Mouse (Mus musculus): ENCODE results near the gene Ehd3. TPM values are rescaled to one million over a fixed set of nuclear protein-coding genes. Genes with fewer than 3 reads are reported as not detected.

Gene Ehd3
- polyA plus RNA-seq, 1 experiment, result 1.9 TPM

GRCm38 (mm10) chr17:73797706-73798105 is 6.2 kb upstream of the Ehd3 start:
- H3K9me3 ChIP-seq (replicated peaks; ENCODE audit: control insufficient read depth, insufficient read depth, low read length, poor library complexity, severe bottlenecking), result no peaks in the 10 kb centered on the region
- TF ChIP-seq EP300 (IDR thresholded peaks at IDR 0.05; ENCODE audit: insufficient read depth, low read depth, low read length) (no peak), POLR2A (IDR thresholded peaks at IDR 0.05; ENCODE audit: insufficient read depth, low read length) (no peak), CTCF (IDR thresholded peaks at IDR 0.05; ENCODE audit: low read depth, low read length) (no peak)

GRCm38 (mm10) chr17:73804592-73805271 is 798 bp downstream of the Ehd3 start:
- no peaks in the 10 kb centered on the region for H3K4me1 ChIP-seq (ENCODE audit: control insufficient read depth, insufficient read depth, low read length)
- H3K27ac ChIP-seq (ENCODE audit: insufficient read depth, low read length), result no peak overlapping the region
- H3K27me3 ChIP-seq (ENCODE audit: control insufficient read depth, insufficient read depth, low read length, poor library complexity, severe bottlenecking), result no peaks in the 10 kb centered on the region
- TF ChIP-seq POLR2A (IDR thresholded peaks at IDR 0.05; ENCODE audit: insufficient read depth, low read length) (no peak), CTCF (IDR thresholded peaks at IDR 0.05; ENCODE audit: low read depth, low read length) (peak; percentile 55)
- H3K36me3 ChIP-seq (ENCODE audit: control insufficient read depth, insufficient read depth, low read length, poor library complexity, severe bottlenecking), result no peaks in the 10 kb centered on the region
- no peaks in the 10 kb centered on the region for H3K9me3 ChIP-seq (replicated peaks; ENCODE audit: control insufficient read depth, insufficient read depth, low read length, poor library complexity, severe bottlenecking)
- H3K4me3 ChIP-seq (ENCODE audit: low read depth, low read length), result peak overlapping the region; percentile 64
- peak overlapping the region; percentile 50 for H3K9ac ChIP-seq (ENCODE audit: low read depth, poor library complexity, severe bottlenecking)

More at GRCm38 (mm10) chr17:73797706-73798105, 6.2 kb upstream of the Ehd3 start:
- H3K4me3 ChIP-seq (ENCODE audit: low read depth, low read length), result no peak overlapping the region
- H3K9ac ChIP-seq (ENCODE audit: low read depth, poor library complexity, severe bottlenecking), result no peak overlapping the region
- no peaks in the 10 kb centered on the region for H3K27me3 ChIP-seq (ENCODE audit: control insufficient read depth, insufficient read depth, low read length, poor library complexity, severe bottlenecking)
- H3K4me1 ChIP-seq (ENCODE audit: control insufficient read depth, insufficient read depth, low read length), result no peaks in the 10 kb centered on the region
- H3K36me3 ChIP-seq (ENCODE audit: control insufficient read depth, insufficient read depth, low read length, poor library complexity, severe bottlenecking), result no peaks in the 10 kb centered on the region
- H3K27ac ChIP-seq (ENCODE audit: insufficient read depth, low read length), result no peak overlapping the region

- H3K4me3 ChIP-seq (ENCODE audit: low read depth, low read length), result no peak overlapping the region
- TF ChIP-seq POLR2A (IDR thresholded peaks at IDR 0.05; ENCODE audit: insufficient read depth, low read length) (no peak), EP300 (IDR thresholded peaks at IDR 0.05; ENCODE audit: insufficient read depth, low read depth, low read length) (no peak), CTCF (IDR thresholded peaks at IDR 0.05; ENCODE audit: low read depth, low read length) (no peak)
- H3K36me3 ChIP-seq (ENCODE audit: control insufficient read depth, insufficient read depth, low read length, poor library complexity, severe bottlenecking), result no peaks in the 10 kb centered on the region
- no peak overlapping the region for H3K27ac ChIP-seq (ENCODE audit: insufficient read depth, low read length)
- H3K4me1 ChIP-seq (ENCODE audit: control insufficient read depth, insufficient read depth, low read length), result no peaks in the 10 kb centered on the region
- H3K27me3 ChIP-seq (ENCODE audit: control insufficient read depth, insufficient read depth, low read length, poor library complexity, severe bottlenecking), result no peaks in the 10 kb centered on the region
- H3K9me3 ChIP-seq (replicated peaks; ENCODE audit: control insufficient read depth, insufficient read depth, low read length, poor library complexity, severe bottlenecking), result no peaks in the 10 kb centered on the region
- H3K9ac ChIP-seq (ENCODE audit: low read depth, poor library complexity, severe bottlenecking), result no peak overlapping the region
Observed at GRCm38 (mm10) chr17:73806331-73806730, 2.4 kb downstream of the Ehd3 start.

GRCm38 (mm10) chr17:73807211-73807610 is 3.3 kb downstream of the Ehd3 start:
- no peaks in the 10 kb centered on the region for H3K4me1 ChIP-seq (ENCODE audit: control insufficient read depth, insufficient read depth, low read length)
- no peak for TF ChIP-seq POLR2A (IDR thresholded peaks at IDR 0.05; ENCODE audit: insufficient read depth, low read length)
- TF ChIP-seq EP300 (IDR thresholded peaks at IDR 0.05; ENCODE audit: insufficient read depth, low read depth, low read length), result no peak
- TF ChIP-seq CTCF (IDR thresholded peaks at IDR 0.05; ENCODE audit: low read depth, low read length), result no peak
- no peak overlapping the region for H3K9ac ChIP-seq (ENCODE audit: low read depth, poor library complexity, severe bottlenecking)
- H3K27me3 ChIP-seq (ENCODE audit: control insufficient read depth, insufficient read depth, low read length, poor library complexity, severe bottlenecking), result no peaks in the 10 kb centered on the region
- H3K4me3 ChIP-seq (ENCODE audit: low read depth, low read length), result no peak overlapping the region
- H3K27ac ChIP-seq (ENCODE audit: insufficient read depth, low read length), result no peak overlapping the region
- H3K36me3 ChIP-seq (ENCODE audit: control insufficient read depth, insufficient read depth, low read length, poor library complexity, severe bottlenecking), result no peaks in the 10 kb centered on the region
- H3K9me3 ChIP-seq (replicated peaks; ENCODE audit: control insufficient read depth, insufficient read depth, low read length, poor library complexity, severe bottlenecking), result no peaks in the 10 kb centered on the region

GRCm38 (mm10) chr17:73808431-73808830 is 4.5 kb downstream of the Ehd3 start:
- Histone ChIP-seq H3K9me3 (replicated peaks; ENCODE audit: control insufficient read depth, insufficient read depth, low read length, poor library complexity, severe bottlenecking) (no peaks in the 10 kb centered on the region), H3K36me3 (ENCODE audit: control insufficient read depth, insufficient read depth, low read length, poor library complexity, severe bottlenecking) (no peaks in the 10 kb centered on the region), H3K27ac (ENCODE audit: insufficient read depth, low read length) (no peak overlapping the region), H3K4me3 (ENCODE audit: low read depth, low read length) (no peak overlapping the region), H3K27me3 (ENCODE audit: control insufficient read depth, insufficient read depth, low read length, poor library complexity, severe bottlenecking) (no peaks in the 10 kb centered on the region), H3K4me1 (ENCODE audit: control insufficient read depth, insufficient read depth, low read length) (no peaks in the 10 kb centered on the region), H3K9ac (ENCODE audit: low read depth, poor library complexity, severe bottlenecking) (no peak overlapping the region)
- TF ChIP-seq EP300 (IDR thresholded peaks at IDR 0.05; ENCODE audit: insufficient read depth, low read depth, low read length) (no peak), CTCF (IDR thresholded peaks at IDR 0.05; ENCODE audit: low read depth, low read length) (no peak)

GRCm38 (mm10) chr17:73810801-73811200 is 6.9 kb downstream of the Ehd3 start:
- no peaks in the 10 kb centered on the region for H3K36me3 ChIP-seq (ENCODE audit: control insufficient read depth, insufficient read depth, low read length, poor library complexity, severe bottlenecking)
- H3K4me1 ChIP-seq (ENCODE audit: control insufficient read depth, insufficient read depth, low read length), result no peaks in the 10 kb centered on the region
- TF ChIP-seq EP300 (IDR thresholded peaks at IDR 0.05; ENCODE audit: insufficient read depth, low read depth, low read length) (no peak), POLR2A (IDR thresholded peaks at IDR 0.05; ENCODE audit: insufficient read depth, low read length) (no peak), CTCF (IDR thresholded peaks at IDR 0.05; ENCODE audit: low read depth, low read length) (no peak)
- H3K9me3 ChIP-seq (replicated peaks; ENCODE audit: control insufficient read depth, insufficient read depth, low read length, poor library complexity, severe bottlenecking), result no peaks in the 10 kb centered on the region
- no peak overlapping the region for H3K27ac ChIP-seq (ENCODE audit: insufficient read depth, low read length)
- no peaks in the 10 kb centered on the region for H3K27me3 ChIP-seq (ENCODE audit: control insufficient read depth, insufficient read depth, low read length, poor library complexity, severe bottlenecking)
- H3K9ac ChIP-seq (ENCODE audit: low read depth, poor library complexity, severe bottlenecking), result no peak overlapping the region
- no peak overlapping the region for H3K4me3 ChIP-seq (ENCODE audit: low read depth, low read length)
